Mouse (Mus musculus) ES-CJ7 (cell line): ENCODE measurements at regions not wholly inside any gene's neighbourhood (a gene's known extent, or its start where the extent isn't known, plus 50 kb on each side); places are given as distances from the start of the nearest gene placed in this dataset.

Experiments used
- DNase-seq: peaks from one replicate; pipeline ENCODE4 v3.0.0; 2011; ENCODE audit warnings: low read depth, low spot score

GRCm38 (mm10) chr6:18674584-18675250 lies 160.1 kb upstream of the Cttnbp2 start:
- DNase-seq = no peak

DNA sequence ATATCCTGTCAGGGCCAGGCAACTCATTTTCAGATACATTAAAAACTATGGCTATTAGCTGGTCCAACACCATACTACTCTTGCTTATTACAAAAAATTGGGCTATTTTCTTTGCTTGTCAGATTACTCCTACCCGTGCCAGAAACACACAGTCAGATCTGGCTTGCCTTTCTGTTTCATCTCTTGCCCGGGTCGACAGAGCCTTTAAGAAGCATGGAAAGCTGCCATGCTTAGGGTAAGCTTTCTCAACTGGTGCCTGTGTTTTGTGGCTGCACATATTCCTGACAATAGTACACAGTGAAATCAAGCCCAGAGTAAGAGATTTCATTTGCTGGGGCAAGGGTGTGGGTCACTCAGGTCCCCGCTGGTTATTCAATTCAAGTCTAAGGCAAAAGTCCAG lies 162.5 kb upstream of the Cttnbp2 start:
- DNase-seq = no peak

- no peak for DNase-seq
These were observed 166.1 kb upstream of the Cttnbp2 start for GRCm38 (mm10) chr6:18680712-18681111.

- no peak for DNase-seq
These were observed 166.3 kb upstream of the Lsm8 start for GRCm38 (mm10) chr6:18682043-18682442.

DNA sequence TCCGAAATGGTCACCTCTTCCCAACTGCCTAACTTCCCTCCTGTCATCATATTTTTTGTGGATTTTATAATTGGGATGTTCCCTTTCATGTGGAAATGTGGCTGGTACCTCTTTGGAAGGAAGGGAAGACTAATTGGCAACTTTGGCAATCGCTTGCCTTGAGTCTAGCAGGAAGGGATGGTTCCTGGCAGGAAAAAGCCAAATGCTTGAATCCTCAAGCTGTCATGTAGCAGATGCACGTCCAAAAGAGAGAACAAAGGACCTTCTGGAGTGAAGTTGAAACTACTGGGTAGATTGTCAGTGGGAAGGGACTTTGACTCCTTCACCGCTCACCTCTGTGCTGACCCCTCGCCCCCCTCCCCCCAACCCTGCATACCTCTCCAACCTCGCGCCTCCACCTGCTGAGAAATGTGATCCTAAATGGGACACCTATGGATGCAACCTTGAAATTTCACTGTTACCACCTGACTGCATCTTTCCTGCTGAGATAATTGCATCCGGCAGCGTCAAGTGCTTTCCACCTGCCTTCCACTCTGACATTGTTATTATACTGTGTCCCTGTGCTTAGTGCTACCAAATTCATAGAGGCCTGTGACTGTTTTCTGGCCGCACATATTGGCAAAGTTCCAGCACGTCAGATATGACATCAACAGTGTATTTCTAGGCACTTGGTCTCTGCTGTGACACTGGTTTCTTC lies 159.6 kb upstream of the Lsm8 start:
- no peak for DNase-seq

- DNase-seq = no peak
These were observed 150.8 kb upstream of the Lsm8 start for GRCm38 (mm10) chr6:18697536-18697935.

- DNase-seq = no peak
These were observed 149.2 kb upstream of the Lsm8 start for GRCm38 (mm10) chr6:18698989-18699728.

GRCm38 (mm10) chr6:18699729-18700386 lies 148.5 kb upstream of the Lsm8 start:
- no peak for DNase-seq

DNA sequence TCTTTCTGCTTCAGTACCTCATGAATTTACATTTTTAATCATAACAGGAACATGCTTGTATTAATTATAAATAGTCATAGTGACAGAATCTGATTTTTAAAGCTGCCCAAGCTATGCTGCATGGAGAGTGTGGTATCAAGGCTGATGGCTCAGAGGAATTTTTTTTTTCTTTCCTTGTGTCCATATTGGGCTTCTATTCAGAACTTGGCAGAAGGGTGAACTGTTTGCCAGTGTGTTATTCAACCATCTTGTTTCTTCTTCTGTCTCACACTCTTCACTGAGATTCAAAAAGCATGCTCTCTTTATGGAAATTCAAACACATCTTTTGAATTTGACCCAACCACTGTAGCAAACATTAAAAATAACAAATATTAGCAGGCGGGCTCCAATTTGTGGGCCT lies 137.6 kb upstream of the Lsm8 start:
- DNase-seq = no peak

DNA sequence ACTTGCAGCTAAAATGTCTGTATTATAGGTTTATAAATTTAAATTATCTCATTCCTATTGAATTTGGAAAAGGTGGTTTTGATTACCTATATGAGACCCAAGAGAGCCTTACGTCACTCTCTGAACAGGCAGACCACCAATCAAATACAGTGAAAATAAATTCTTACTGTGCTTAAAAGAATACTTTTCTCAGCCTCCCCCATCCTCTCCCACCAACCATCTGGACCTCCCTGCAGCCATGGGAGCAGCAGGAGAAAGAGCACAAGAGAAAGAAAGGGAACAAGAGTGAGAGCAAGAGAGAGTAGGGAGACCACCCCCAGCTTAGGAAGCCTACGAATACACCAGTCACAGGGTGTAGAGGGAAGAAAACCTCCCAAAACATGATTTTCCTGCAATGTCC lies 99.5 kb upstream of the Lsm8 start:
- no peak for DNase-seq

- no peak for DNase-seq
These were observed 83.8 kb upstream of the Lsm8 start for GRCm38 (mm10) chr6:18764536-18764935.

- DNase-seq = no peak
These were observed 53.0 kb upstream of the Lsm8 start for GRCm38 (mm10) chr6:18795390-18795789.

- DNase-seq = no peak
These were observed 52.5 kb upstream of the Lsm8 start for GRCm38 (mm10) chr6:18795847-18796246.

DNA sequence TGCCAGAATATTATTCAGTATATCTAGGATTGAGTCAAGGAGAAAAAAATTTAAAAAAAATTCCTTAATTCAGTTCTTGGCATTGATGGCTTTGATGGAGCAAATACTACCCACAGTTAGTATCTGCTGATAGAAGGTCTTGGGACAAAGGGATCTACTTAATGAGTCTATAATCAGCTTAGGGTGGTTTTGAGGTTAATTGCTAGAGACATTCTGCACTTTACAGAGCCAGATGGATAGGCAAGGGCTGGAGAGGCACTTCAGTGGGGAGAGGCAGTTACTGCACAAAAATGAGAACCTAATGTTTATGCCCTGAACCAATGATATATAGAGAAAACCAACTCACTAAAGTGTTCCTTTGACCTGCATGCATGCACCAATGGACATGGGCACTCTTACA lies 51.8 kb upstream of the Lsm8 start:
- DNase-seq = no peak
